Mouse (Mus musculus): ENCODE results near the gene Asic2. TPM values are rescaled to one million over a fixed set of nuclear protein-coding genes. Genes with fewer than 3 reads are reported as not detected.

Gene Asic2
- polyA plus RNA-seq, 1 experiment: not detected

DNA sequence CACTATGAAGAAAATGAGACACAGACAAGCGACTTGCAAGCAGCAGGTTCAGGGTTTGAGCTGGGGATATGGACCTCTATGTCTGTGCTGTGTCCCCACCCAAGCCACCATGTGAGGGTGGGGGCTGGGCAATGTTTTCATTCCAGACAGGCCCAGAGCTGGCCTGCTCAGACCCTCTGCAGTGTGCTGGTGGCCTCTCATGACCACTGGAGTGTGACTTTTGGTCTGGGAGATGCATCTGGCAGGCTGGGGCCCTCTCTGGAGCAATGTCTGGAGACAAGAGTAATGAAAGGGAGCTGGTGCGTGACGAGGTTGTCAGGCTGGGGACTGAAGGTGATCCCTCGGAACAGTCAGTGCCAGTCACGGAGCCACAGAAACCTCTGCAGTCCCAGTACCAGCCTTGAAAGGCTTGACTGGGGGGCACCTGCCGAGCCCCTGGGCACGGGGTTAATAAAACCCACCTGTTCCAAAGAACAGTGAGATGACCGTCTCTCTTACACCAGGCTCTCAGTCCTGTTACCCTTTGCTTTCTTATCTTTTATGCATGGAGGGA is 848.2 kb downstream of the Asic2 start:
- Histone ChIP-seq H3K4me3 (replicated peaks) (no peak overlapping the region), H3K4me1 (ENCODE audit: control insufficient read depth) (no peaks in the 10 kb centered on the region), H3K36me3 (ENCODE audit: control insufficient read depth) (no peaks in the 10 kb centered on the region), H3K27me3 (ENCODE audit: control insufficient read depth) (no peaks in the 10 kb centered on the region), H3K9me3 (ENCODE audit: control insufficient read depth, low read length) (peaks cover 2% of the 10 kb centered on the region; the same call in 1 of the 2 replicates)
- no peak for TF ChIP-seq TAL1 (IDR thresholded peaks at IDR 0.05; ENCODE audit: low read length)
- no peak for TF ChIP-seq GATA1 (IDR thresholded peaks at IDR 0.05; ENCODE audit: low read length)

DNA sequence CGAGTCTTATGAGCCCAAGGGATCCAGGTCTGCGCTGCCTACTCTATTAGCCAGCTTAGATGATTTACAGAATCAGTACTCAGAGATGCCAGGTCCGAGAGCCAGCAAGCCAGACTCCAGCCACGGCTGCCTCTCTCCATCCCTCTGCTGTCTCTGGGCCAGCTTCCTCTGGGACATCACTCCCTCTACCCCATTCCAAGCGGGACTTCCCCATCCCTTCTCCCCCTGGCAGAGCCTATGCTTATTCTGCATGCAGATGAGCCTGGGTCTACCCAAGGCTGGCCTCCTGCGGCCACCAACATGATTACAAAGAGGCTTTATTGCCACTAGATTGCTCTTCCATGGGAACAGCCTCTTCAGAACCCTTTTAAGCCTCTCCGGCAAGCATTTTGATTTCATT is 850.2 kb downstream of the Asic2 start:
- H3K4me1 ChIP-seq (ENCODE audit: control insufficient read depth): no peaks in the 10 kb centered on the region
- TF ChIP-seq TAL1 (IDR thresholded peaks at IDR 0.05; ENCODE audit: low read length): no peak
- no peak for TF ChIP-seq GATA1 (IDR thresholded peaks at IDR 0.05; ENCODE audit: low read length)
- no peak overlapping the region for H3K4me3 ChIP-seq (replicated peaks)
- H3K27me3 ChIP-seq (ENCODE audit: control insufficient read depth): no peaks in the 10 kb centered on the region
- H3K9me3 ChIP-seq (ENCODE audit: control insufficient read depth, low read length): peaks cover 2% of the 10 kb centered on the region; the same call in 1 of the 2 replicates
- H3K36me3 ChIP-seq (ENCODE audit: control insufficient read depth): no peaks in the 10 kb centered on the region

DNA sequence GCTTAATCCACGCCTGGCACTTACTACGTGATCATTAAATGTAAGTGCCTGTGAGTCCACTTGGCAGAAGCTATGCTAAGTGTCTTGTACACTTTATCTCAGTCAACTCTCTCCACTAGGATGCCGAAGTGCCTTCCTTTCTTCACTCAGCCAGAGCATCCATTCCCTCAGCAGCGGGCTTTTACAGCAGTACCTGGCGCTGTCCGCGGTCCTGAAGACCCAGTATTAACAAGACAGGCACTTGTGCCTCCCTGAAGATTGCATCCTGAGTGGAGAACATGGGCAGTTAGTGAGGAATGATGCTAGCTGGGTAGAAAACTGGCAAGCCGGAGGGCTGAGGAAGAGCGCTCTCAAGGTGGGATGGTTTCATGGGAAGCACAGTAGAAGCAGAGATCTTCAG is 852.6 kb downstream of the Asic2 start:
- no peak overlapping the region for H3K4me3 ChIP-seq (replicated peaks)
- H3K9me3 ChIP-seq (ENCODE audit: control insufficient read depth, low read length): no peaks in the 10 kb centered on the region
- no peaks in the 10 kb centered on the region for H3K27me3 ChIP-seq (ENCODE audit: control insufficient read depth)
- H3K36me3 ChIP-seq (ENCODE audit: control insufficient read depth): no peaks in the 10 kb centered on the region
- no peaks in the 10 kb centered on the region for H3K4me1 ChIP-seq (ENCODE audit: control insufficient read depth)
- TF ChIP-seq TAL1 (IDR thresholded peaks at IDR 0.05; ENCODE audit: low read length): no peak
- no peak for TF ChIP-seq GATA1 (IDR thresholded peaks at IDR 0.05; ENCODE audit: low read length)

DNA sequence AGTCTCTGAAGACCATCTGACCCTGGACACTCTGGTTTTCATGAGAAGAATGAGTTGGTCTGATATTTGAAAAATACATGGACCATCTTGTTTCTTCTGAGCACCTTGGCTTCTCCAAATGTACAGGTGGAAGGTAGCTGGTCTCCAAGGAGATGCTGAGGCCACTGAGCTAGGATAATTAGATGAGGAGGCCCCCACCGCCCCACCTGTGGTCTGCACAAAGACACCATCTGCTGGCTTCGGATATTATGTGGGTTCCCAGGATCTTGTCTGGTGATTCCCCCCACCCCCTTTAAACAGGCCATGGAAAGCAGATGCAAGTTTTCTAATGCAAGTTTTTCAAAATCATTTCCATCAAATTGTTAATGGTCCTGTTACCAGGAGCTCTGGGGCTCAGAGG is 856.6 kb downstream of the Asic2 start:
- Histone ChIP-seq H3K27me3 (ENCODE audit: control insufficient read depth) (no peaks in the 10 kb centered on the region), H3K36me3 (ENCODE audit: control insufficient read depth) (no peaks in the 10 kb centered on the region), H3K9me3 (ENCODE audit: control insufficient read depth, low read length) (no peaks in the 10 kb centered on the region), H3K4me3 (replicated peaks) (no peak overlapping the region), H3K4me1 (ENCODE audit: control insufficient read depth) (no peaks in the 10 kb centered on the region)
- no peak for TF ChIP-seq TAL1 (IDR thresholded peaks at IDR 0.05; ENCODE audit: low read length)
- TF ChIP-seq GATA1 (IDR thresholded peaks at IDR 0.05; ENCODE audit: low read length): no peak

DNA sequence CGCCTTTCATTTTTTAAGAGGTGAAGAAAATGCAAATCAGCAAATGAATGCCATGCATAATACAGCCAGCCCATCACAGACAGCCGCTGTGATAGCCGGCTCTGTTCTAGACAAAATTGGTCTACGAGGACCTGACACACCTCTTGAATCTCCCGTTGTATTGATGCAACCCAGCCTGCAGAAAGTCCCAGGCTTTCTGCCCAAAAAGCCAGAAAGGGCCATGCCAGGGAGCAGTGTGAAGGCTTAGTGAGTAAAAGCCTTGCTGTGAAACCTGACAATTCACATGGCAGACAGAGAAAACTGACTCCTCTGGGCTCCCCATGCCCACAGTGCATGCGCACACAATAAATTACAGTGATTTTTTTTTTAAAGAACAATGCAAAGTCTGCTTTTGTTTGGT is 858.2 kb downstream of the Asic2 start:
- Histone ChIP-seq H3K27me3 (ENCODE audit: control insufficient read depth) (no peaks in the 10 kb centered on the region), H3K9me3 (ENCODE audit: control insufficient read depth, low read length) (no peaks in the 10 kb centered on the region), H3K36me3 (ENCODE audit: control insufficient read depth) (no peaks in the 10 kb centered on the region), H3K4me3 (replicated peaks) (no peak overlapping the region), H3K4me1 (ENCODE audit: control insufficient read depth) (no peaks in the 10 kb centered on the region)
- TF ChIP-seq GATA1 (IDR thresholded peaks at IDR 0.05; ENCODE audit: low read length): no peak
- TF ChIP-seq TAL1 (IDR thresholded peaks at IDR 0.05; ENCODE audit: low read length): no peak

DNA sequence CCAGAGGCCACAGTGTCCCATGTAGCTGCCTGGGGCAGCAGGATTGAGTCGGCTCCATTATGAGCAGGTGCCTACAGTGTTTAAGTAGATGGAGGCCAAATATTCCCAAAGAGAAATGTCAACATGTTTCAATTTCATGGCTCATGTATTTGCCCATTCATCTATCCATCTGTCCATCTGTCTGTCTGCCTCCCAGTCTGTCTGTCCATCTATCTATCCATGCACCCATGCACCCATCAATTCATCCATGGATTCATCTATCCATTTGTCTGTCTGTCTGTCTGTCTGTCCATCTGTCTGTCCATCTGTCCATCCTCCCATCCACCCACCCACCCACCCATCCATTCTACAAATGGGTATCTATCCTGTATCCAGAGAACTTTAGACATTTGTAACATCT is 861.3 kb downstream of the Asic2 start:
- Histone ChIP-seq H3K4me3 (replicated peaks) (no peak overlapping the region), H3K9me3 (ENCODE audit: control insufficient read depth, low read length) (no peaks in the 10 kb centered on the region), H3K4me1 (ENCODE audit: control insufficient read depth) (no peaks in the 10 kb centered on the region), H3K27me3 (ENCODE audit: control insufficient read depth) (no peaks in the 10 kb centered on the region), H3K36me3 (ENCODE audit: control insufficient read depth) (no peaks in the 10 kb centered on the region)
- no peak for TF ChIP-seq TAL1 (IDR thresholded peaks at IDR 0.05; ENCODE audit: low read length)
- TF ChIP-seq GATA1 (IDR thresholded peaks at IDR 0.05; ENCODE audit: low read length): no peak

DNA sequence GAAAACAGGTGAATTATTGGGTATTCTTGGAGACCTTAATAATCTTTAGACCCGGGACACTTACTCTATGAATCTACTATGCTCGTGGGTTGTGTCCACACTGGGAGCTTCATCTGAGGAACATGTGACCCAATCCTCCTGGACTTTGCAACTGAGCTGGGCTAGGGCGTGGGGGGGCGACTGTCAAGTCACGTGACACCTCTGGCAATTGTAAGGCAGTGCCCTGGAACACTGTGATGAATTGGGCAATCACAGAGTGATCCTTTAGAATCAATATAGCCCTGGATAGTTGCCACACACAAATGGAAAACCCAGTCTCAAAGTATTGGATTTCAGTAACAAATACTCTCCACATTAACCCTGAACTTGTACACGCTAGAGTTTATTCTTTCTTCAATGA is 867.4 kb downstream of the Asic2 start:
- Histone ChIP-seq H3K4me3 (replicated peaks) (no peak overlapping the region), H3K27me3 (ENCODE audit: control insufficient read depth) (no peaks in the 10 kb centered on the region), H3K36me3 (ENCODE audit: control insufficient read depth) (no peaks in the 10 kb centered on the region), H3K9me3 (ENCODE audit: control insufficient read depth, low read length) (no peaks in the 10 kb centered on the region; the same call in 1 of the 2 replicates), H3K4me1 (ENCODE audit: control insufficient read depth) (no peaks in the 10 kb centered on the region)
- TF ChIP-seq GATA1 (IDR thresholded peaks at IDR 0.05; ENCODE audit: low read length) (no peak), TAL1 (IDR thresholded peaks at IDR 0.05; ENCODE audit: low read length) (no peak)

DNA sequence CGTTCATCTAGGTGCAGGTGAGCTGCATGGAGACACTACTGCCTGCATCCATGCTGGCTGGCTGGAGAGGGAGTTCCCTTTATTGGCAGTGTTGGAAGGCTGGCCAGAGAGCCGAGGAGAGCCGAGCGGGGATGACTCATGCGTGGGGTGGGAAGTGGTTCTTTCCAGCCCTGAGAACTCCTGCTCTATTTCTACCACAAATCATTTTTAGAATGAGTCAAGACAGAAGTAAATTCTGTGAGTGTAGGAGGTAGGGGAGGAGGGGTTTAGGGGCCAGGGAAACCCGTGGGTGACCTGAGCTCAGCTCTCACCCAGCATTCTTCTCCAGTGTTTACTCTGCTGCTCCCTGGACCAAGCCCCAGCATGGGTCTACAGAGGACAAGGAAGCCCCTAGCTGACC is 872.2 kb downstream of the Asic2 start:
- H3K9me3 ChIP-seq (ENCODE audit: control insufficient read depth, low read length): no peaks in the 10 kb centered on the region
- TF ChIP-seq TAL1 (IDR thresholded peaks at IDR 0.05; ENCODE audit: low read length) (no peak), GATA1 (IDR thresholded peaks at IDR 0.05; ENCODE audit: low read length) (no peak)
- no peak overlapping the region for H3K4me3 ChIP-seq (replicated peaks)
- H3K36me3 ChIP-seq (ENCODE audit: control insufficient read depth): no peaks in the 10 kb centered on the region
- no peaks in the 10 kb centered on the region for H3K4me1 ChIP-seq (ENCODE audit: control insufficient read depth)
- H3K27me3 ChIP-seq (ENCODE audit: control insufficient read depth): no peaks in the 10 kb centered on the region

DNA sequence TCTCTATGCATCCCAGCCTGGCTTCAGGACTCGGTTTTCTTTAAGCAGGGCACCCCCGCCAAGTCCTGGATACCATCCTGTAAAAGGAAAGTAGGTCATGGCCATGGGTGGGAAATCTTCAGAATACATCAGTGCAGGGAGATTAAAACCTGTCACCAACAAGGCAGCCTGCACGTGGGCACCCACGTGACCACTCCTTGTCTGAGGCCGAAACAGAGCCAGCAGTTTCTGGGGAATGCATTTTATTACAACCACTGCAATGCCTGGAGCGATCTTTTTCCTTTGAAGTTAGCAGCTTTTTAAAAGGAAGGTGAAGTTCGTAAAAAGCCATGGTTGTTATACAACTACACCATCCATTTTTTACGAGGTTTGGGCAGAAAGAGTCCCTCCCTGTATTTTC is 873.7 kb downstream of the Asic2 start:
- no peaks in the 10 kb centered on the region for H3K9me3 ChIP-seq (ENCODE audit: control insufficient read depth, low read length)
- no peaks in the 10 kb centered on the region for H3K4me1 ChIP-seq (ENCODE audit: control insufficient read depth)
- no peak overlapping the region for H3K4me3 ChIP-seq (replicated peaks)
- H3K27me3 ChIP-seq (ENCODE audit: control insufficient read depth): no peaks in the 10 kb centered on the region
- H3K36me3 ChIP-seq (ENCODE audit: control insufficient read depth): no peaks in the 10 kb centered on the region
- TF ChIP-seq GATA1 (IDR thresholded peaks at IDR 0.05; ENCODE audit: low read length) (no peak), TAL1 (IDR thresholded peaks at IDR 0.05; ENCODE audit: low read length) (no peak)

DNA sequence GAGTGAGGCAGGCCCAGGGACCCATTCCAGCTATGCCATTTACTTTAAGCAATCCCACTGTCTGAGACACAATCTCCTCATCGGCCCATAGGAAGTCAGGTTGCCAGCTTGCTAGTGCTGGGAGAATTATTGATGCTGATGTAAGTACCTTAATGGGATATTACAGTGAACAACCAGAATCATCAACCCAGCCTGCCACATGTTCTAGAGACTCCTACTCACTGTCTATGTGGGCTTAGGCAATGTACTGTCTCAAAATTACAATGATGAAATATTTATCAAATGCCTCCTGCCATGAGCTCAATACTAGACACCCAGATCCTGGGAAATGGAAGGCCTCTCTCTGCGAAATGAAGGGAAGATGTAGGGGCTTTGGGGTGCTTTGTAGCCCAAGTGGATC is 876.1 kb downstream of the Asic2 start:
- Histone ChIP-seq H3K4me1 (ENCODE audit: control insufficient read depth) (no peaks in the 10 kb centered on the region), H3K27me3 (ENCODE audit: control insufficient read depth) (no peaks in the 10 kb centered on the region), H3K4me3 (replicated peaks) (no peak overlapping the region), H3K36me3 (ENCODE audit: control insufficient read depth) (no peaks in the 10 kb centered on the region), H3K9me3 (ENCODE audit: control insufficient read depth, low read length) (no peaks in the 10 kb centered on the region)
- TF ChIP-seq GATA1 (IDR thresholded peaks at IDR 0.05; ENCODE audit: low read length): no peak
- TF ChIP-seq TAL1 (IDR thresholded peaks at IDR 0.05; ENCODE audit: low read length): no peak
